Mouse (Mus musculus) bone marrow macrophage, adult 2 months (primary cell): ENCODE results near the gene Acadvl.
"Not testable (repeated sequence)": the region's sequence is repeated elsewhere in the genome, so short reads cannot be mapped to it uniquely, and the experiment has no call there.

Source experiments
- CTCF ChIP-seq: IDR thresholded peaks from 2 replicates; pipeline ENCODE4 v1.5.1; 2012; ENCODE audit warnings: low read depth, mild to moderate bottlenecking, low read length, moderate library complexity
- POLR2A ChIP-seq: IDR thresholded peaks from 2 replicates; pipeline ENCODE4 v1.6.1; 2012; ENCODE audit warnings: mild to moderate bottlenecking, low read depth, low read length, borderline replicate concordance

GRCm38 (mm10) chr11:70016177-70016576 lies 966 bp upstream of the Acadvl start:
- not testable (repeated sequence) for TF ChIP-seq CTCF, POLR2A
